Mouse (Mus musculus) urinary bladder, postnatal 4 days (tissue): ENCODE data around the gene Mrpl48.

Experiments used
- DNase-seq, 2 experiments: peaks; one replicate each; pipeline ENCODE4 v3.0.0; 2021 to 2022; ENCODE audit warnings: low spot score in 2 of 2

The Mrpl48 gene

GRCm38 (mm10) chr7:100496791-100497190 lies 111.3 kb downstream of the Mrpl48 start:
- no peak for DNase-seq

- DNase-seq: no peak
Observed at GRCm38 (mm10) chr7:100496371-100496770, 111.7 kb downstream of the Mrpl48 start.
